Mouse (Mus musculus): ENCODE measurements around the gene Sgcg.
A peak's percentile ranks its signal among the peaks of the same experiment; 100 is the strongest.

GRCm38 (mm10) chr14:61293884-61294737 is 35.8 kb upstream of the Sgcg start:
- TF ChIP-seq POLR2A (IDR thresholded peaks at IDR 0.05; ENCODE audit: insufficient read depth, low read depth, low read length) (no peak), CTCF (IDR thresholded peaks at IDR 0.05) (peak; percentile 73), EP300 (IDR thresholded peaks at IDR 0.05; ENCODE audit: insufficient read depth, low read depth, low read length) (no peak)
